Mouse (Mus musculus) thymus, postnatal 4 days (tissue): ENCODE measurements around the gene Rps23.
"Not testable (repeated sequence)": the region's sequence is repeated elsewhere in the genome, so short reads cannot be mapped to it uniquely, and the experiment has no call there.

Source experiments
- DNase-seq: peaks from one replicate; pipeline ENCODE4 v3.0.0; 2021

Rps23 gene

GRCm38 (mm10) chr13:90922751-90923612 is at the start of gene Rps23:
Gene Rps23 (plus strand): TSS chr13:90922958.
- peak; percentile 93 for DNase-seq

GRCm38 (mm10) chr13:90881727-90882429 is 40.9 kb upstream of the Rps23 start:
- DNase-seq: no peak

- DNase-seq: peak; percentile 32
Measured at GRCm38 (mm10) chr13:90885856-90886532, 36.8 kb upstream of the Rps23 start.

GRCm38 (mm10) chr13:90886568-90886983 is 36.2 kb upstream of the Rps23 start:
- peak; percentile 77 for DNase-seq

- no peak for DNase-seq
Measured at GRCm38 (mm10) chr13:90890111-90890510, 32.6 kb upstream of the Rps23 start.

GRCm38 (mm10) chr13:90894819-90895218 is 27.9 kb upstream of the Rps23 start:
- no peak for DNase-seq

- no peak for DNase-seq
Measured at GRCm38 (mm10) chr13:90896098-90896497, 26.7 kb upstream of the Rps23 start.

- DNase-seq: no peak
Measured at GRCm38 (mm10) chr13:90896821-90897220, 25.9 kb upstream of the Rps23 start.

- DNase-seq: no peak
Measured at GRCm38 (mm10) chr13:90905176-90905575, 17.6 kb upstream of the Rps23 start, which contains the start of gene Atp6ap1l. Gene Atp6ap1l (minus strand): TSS chr13:90905355.

GRCm38 (mm10) chr13:90907376-90907775 is 15.4 kb upstream of the Rps23 start:
- no peak for DNase-seq

- no peak for DNase-seq
Measured at GRCm38 (mm10) chr13:90912760-90913674, 9.7 kb upstream of the Rps23 start.

GRCm38 (mm10) chr13:90913675-90914192 is 9.0 kb upstream of the Rps23 start:
- DNase-seq: no peak

GRCm38 (mm10) chr13:90914721-90915120 is 8.0 kb upstream of the Rps23 start:
- DNase-seq: no peak

GRCm38 (mm10) chr13:90923617-90924016 is 859 bp downstream of the Rps23 start:
- DNase-seq: not testable (repeated sequence)

- DNase-seq: no peak
Measured at GRCm38 (mm10) chr13:90924072-90924471, 1.3 kb downstream of the Rps23 start.

- no peak for DNase-seq
Measured at GRCm38 (mm10) chr13:90925191-90925590, 2.4 kb downstream of the Rps23 start.

- DNase-seq: no peak
Measured at GRCm38 (mm10) chr13:90926125-90926765, 3.5 kb downstream of the Rps23 start.

GRCm38 (mm10) chr13:90926938-90927633 is 4.3 kb downstream of the Rps23 start:
- no peak for DNase-seq

GRCm38 (mm10) chr13:90928266-90928665 is 5.5 kb downstream of the Rps23 start:
- not testable (repeated sequence) for DNase-seq

- peak; percentile 81 for DNase-seq
Measured at GRCm38 (mm10) chr13:90929847-90930246, 7.1 kb downstream of the Rps23 start.

GRCm38 (mm10) chr13:90933256-90933655 is 10.5 kb downstream of the Rps23 start:
- DNase-seq: no peak
